Mouse (Mus musculus): ENCODE data around the gene Tmem56.

The Tmem56 gene

DNA sequence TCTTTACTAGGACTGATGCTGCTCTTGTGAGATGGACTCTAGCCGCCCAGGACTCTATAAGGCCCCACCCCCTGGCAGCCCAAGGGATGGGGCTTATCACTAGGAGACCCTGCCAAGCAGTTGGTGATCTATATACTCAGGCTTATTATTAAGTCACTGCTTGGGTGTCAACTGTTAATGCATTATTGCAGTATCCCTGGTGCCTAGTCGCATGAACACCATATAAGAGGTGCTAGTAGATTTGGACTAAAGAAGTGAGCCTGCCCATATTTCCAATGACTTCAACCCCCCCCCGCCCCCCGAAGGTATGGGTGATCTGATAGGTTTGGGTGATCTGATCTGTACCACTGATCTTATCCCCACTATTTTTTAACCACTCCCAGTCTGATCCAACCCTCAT is at the start of gene Tmem56:
Tmem56 (minus strand) TSS at position 101 of the 400 bp plus-strand sequence.
- no peak for DNase-seq (ENCODE audit: low spot score in 2 of 2)

DNA sequence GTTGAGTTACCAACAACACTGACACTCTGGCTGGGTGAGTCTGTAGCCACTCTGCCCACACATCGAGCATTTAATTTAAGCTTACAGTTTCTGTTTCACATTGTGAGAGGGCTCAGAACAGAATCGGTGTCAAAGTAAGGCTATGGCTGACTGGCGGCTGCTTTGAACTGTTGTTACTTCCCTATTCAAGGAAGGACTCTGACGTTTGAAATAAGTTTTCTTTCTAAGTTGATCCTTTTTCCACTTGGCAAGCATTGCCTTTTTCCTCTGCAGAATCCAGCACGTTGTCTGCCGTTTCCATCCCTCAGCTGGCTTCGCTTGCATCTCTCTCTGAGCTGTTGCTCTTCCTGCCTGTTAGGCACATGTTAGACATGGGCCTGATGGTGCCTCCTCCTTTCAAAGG is 47.3 kb upstream of the Tmem56 start:
- no peak for DNase-seq (ENCODE audit: low spot score in 2 of 2)

DNA sequence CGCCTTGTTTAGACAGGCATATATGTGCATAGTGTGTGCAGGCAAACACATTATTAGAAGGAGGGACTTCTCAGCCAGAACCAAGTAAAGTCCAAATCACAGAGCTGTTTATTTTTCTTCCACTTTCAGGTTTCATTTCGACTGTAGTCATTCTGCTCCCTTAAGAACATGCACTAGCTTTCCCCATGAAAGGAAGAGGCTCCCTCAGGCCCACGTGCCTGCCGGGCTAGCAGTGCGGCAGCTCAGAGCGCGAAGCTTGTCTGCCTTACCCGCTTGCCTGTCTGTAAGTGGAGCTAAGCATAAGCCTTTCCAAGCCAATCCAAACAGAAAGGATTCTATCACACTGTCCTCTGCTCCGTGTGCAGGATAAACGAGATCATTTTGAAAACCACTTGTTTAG is 46.7 kb upstream of the Tmem56 start:
- no peak for DNase-seq (ENCODE audit: low spot score in 2 of 2)

DNA sequence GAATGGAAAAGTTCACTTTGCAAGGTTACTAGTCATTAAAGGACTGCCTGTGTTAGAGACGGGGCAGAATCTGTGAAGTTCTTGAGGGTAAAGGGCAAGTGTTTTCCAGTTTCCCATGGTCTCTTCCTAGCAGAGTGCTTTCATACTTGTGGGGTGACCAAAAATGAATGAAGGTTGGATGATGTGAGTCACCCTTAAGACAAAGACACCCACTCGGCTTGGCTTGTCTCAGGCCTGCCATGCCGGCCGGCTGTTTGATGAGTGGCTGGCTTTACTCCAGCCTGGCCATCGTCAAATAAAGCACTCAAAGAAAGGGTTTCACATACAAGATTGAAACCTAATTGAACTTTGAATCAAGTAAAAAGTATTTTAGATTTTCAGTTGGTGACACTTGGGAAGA is 44.5 kb upstream of the Tmem56 start:
- DNase-seq (ENCODE audit: low spot score in 2 of 2), result no peak

DNA sequence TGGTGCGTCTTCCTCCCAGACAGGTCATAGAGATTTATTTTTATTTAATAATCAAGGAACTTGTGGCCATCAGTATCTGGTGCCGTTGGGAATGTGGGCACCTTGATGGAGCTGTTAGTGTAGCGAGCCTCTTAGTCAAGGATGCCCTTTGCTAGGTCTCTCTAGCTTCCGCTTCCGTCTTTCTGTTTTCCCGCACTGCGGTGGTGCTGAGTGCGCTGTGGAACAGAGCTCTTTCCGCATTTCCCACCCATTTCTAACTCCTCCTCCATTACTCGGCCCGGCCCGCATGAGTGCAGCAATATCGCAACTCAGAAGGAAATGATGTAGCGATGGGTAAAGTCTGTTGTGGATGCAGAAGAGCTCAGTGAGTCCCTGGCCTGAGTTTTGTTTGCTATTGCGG is 40.5 kb upstream of the Tmem56 start:
- DNase-seq (ENCODE audit: low spot score in 2 of 2), result no peak

DNA sequence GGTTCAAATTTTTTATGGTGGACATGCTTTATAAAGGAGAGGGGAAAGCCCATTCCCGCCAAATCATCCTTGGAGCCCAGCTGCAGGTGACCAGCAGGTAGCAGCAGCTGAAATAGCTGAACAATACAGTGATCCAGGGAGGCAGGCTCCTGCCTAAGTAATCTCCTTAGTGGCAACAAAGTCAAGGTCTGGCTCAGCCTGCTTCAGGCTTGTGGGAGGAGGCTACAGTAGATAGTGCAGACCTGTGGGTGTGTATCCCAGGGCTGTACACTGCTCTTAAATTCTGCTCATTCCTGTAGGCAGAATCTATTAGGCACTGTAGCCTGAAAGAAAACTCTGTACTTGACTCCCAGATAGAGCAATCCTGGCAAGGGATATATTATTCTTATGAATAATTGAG is 38.0 kb upstream of the Tmem56 start:
- DNase-seq (ENCODE audit: low spot score in 2 of 2), result no peak

DNA sequence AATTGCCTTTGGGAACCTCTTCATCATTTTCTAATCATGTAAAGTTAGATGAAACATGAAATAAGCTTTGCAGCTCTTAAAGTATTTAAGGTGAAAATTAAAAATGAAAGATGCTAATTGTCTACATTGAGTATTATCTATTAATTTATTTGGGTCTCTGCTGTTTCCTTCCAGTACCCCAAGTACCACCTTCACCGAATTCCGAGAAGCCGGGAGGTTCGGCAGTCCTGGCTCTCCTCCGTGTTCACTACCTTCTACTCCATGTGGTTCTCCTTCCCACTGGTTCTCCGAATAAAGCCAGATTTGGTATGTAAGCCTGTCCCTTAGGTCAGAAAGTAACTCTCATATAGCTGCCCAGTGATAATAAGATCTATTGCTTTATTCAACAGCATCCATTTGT is 37.0 kb upstream of the Tmem56 start:
- no peak for DNase-seq (ENCODE audit: low spot score in 2 of 2)

DNA sequence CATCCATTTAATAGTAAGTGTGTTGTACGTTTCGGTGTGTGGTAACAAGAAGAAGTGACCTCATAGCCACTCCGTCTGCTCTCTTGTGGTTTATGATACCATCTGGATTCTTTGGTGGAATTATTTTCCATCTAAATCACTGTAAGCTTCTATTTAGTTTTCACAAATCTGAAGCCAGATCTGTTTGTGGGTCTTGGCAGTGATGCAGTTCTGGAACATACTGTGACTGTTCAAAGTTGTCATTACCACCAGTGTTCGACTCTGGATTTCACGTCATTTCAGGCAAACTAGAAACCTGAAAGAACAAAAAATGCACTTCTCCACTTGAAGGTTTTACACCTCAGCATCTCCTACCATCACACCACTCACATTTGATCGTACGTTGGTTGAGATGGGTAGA is 32.6 kb upstream of the Tmem56 start:
- DNase-seq (ENCODE audit: low spot score in 2 of 2), result no peak

DNA sequence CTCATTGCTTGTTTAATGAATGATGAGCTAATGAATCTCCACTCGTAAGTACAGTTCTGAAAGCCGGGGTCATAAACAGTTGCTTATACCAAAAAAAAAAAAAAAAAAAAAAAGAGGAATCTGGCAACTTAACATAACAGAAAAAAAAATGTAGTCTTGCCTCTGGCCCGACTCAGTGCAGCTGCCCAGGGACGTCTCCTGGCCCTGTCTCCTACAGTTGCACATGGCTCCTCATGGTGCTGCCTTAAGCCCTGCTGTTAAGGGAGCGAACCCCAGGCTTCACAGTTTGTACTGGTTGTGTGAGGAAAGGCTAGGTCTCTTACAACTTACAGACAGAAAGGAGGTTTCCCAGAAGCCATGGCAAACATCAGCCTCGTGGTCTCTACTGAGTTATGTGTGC is 31.3 kb upstream of the Tmem56 start:
- DNase-seq (ENCODE audit: low spot score in 2 of 2), result no peak

DNA sequence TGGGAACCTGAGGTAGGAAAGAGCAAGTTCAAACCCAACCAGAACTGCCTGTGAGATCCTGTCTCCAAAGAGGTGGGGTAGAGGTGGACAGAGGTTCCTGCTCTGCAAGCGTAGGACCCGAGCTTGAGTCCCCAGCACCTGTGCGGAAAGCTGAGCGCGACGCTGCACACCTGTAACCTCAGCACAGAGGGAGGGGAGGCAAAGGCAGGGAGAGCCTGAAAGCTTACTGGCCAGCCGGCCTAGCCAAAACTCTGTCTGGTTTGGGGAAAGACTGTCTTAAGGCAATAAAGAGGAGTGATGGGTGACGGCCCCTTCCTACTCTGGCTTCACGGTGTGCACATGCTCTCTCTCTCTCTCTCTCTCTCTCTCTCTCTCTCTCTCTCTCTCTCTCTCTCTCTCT is 30.1 kb upstream of the Tmem56 start:
- DNase-seq (ENCODE audit: low spot score in 2 of 2), result no peak

DNA sequence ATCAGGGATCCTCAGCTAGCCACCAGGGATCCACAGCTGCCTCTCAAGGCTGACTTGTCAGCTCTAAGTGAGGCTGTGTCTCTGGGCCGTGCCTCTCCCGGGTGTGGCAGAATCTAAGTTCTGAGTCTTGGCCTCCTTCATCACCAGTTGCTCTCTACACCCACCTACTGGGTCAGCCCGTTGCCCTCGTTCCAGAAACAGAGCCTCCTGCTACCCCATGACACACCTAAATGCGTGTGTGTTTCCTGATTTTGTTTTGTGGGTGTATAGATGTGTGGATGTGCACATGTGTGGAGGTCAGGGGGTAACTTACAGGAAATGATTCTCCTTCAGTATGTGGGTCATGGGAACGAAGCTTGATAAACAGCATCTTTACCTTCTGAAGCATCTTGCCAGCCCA is 29.5 kb upstream of the Tmem56 start:
- DNase-seq (ENCODE audit: low spot score in 2 of 2), result no peak

DNA sequence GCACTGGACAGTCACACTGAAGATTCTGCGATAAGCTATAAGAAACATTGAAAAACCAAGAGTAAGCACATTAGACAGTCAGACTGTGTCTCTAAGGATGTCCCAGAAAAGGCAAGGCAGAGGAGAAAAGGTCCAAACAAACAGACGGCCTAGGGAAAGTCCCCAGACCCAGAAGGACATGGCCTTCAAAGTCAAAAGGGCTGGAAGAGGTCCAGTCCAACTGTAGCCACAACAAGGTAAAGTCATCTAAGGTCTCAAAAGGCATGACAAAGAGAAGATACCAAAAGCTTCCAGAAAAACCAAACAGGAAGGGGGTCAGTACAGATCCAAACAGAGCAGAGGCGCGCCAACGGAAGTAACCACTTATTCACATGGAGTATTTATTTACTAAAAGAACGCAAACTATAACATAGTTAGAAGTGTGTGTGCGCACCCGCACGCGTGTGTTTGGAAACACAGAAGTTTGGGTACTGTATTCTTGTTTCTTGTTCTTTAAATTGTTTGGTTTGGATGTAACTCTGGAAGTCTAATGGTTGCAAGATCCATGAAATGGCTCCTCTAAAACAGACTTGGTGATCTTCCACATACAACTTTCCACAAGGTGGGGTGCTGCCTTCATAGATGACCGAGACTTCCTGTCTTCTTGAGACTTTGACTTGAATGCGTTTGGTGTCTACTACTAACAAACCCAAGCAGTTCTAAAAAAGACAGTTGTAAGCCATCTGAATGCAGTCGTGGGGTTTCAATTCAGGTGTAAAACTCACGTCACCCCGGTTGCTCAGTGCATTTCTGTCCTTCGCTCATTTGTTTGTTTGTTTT is 27.2 kb upstream of the Tmem56 start:
- DNase-seq (ENCODE audit: low spot score in 2 of 2), result no peak

DNA sequence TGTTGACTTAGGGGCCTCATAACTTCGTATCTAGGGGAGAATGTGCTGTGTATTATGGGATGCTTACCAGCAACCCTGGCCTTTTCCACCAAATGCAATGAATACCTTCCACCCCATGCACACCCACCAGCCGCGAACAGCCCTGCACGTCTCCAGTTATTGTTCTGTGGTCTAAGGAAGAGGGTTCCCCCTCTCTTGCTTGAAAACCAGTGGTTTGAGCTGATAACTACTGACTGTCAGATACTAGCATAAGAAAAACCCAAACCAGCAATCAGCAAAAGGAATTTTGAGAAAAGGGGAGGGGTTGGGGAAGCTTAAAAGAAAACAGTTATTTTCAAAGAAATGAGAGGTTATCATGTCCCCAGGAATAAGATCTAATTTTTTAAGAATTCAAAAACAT is 26.5 kb upstream of the Tmem56 start:
- DNase-seq (ENCODE audit: low spot score in 2 of 2), result no peak

DNA sequence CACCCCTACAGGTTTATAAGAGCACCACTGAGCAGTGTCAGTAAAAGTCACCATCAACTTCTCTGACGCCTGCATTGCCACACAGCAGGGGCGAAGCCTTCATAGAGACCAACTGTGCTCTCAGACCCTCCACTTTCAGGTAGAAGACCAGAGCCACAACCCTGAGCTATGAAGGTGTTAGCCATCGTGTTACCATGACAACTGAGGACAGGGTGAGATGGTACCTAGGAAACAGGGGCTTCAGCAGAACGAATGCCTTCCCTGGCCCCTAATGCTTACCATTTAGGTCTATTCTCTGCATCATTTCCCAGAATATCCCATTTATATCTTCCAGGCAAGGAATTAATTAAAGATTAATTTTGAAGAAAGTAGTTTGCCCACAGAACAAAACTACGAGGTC is 26.0 kb upstream of the Tmem56 start:
- DNase-seq (ENCODE audit: low spot score in 2 of 2), result no peak

DNA sequence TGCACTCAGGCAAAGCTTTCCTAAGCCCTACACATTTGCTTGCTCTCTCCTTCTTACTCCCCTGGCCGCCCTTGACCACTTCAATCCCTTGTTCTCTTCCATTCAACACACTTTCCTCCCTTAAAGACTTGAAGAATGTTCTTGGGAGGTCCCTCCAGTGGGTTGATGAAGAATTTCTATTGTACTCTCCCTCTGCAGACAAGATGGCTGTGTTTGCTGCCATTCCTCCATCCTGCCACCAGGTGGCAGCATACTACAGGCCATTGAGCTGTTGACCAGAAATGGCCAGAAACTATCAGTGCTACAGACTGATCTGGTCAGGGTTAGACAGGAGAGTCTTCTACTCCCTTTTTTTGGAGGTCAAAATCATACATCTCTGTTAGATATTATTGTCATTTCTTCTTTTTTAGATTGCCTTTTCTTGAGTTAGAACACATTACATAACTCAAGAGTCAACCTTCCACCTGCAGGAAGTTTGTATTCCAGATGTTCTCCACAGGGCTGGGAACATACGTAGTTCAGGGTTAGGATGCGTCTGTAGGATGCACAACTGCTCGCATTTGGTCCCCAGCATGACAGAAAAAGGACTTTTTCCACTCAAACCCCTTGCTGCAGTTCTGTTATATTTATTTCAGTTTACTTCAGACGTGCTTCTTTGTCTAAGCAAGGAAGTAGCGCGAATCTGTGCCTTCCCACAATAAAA is 24.8 kb upstream of the Tmem56 start:
- DNase-seq (ENCODE audit: low spot score in 2 of 2), result peak; percentile 71 to 72

DNA sequence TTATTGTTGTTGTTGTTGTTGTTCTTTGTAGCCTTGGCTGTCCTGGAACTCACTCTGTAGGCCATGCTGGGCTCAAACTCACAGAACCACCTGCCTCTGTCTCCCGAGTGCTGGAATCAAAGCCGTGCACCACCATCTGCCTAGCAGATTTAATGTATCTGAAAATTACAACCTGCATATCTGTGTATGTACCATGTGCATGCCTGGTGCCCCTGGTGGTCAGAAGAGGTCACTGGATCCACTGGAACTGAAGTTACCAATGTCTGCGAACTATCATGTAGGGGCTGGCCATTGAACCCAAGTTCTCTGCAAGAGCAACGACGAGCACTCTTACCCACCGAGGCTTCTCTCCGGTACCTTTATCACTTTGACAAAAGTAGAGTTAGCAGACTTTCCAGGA is 23.7 kb upstream of the Tmem56 start:
- DNase-seq (ENCODE audit: low spot score in 2 of 2), result no peak

DNA sequence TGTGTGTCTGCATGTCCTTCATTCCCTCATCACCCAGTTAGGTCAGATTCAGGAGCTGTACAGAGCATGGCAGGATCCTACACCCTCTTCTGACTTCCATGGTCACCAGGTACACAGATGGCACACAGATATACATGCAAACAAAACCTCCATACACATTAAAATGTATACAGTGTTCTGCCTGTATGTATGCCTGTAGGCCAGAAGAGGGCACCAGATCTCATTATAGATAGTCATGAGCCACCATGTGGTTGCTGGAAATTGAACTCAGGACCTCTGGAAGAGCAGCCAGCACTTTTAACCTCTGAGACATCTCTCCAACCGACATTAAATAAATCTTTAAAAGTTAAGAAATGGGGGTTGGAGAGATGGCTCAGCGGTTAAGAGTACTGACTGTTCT is 11.3 kb upstream of the Tmem56 start:
- no peak for DNase-seq (ENCODE audit: low spot score in 2 of 2)

DNA sequence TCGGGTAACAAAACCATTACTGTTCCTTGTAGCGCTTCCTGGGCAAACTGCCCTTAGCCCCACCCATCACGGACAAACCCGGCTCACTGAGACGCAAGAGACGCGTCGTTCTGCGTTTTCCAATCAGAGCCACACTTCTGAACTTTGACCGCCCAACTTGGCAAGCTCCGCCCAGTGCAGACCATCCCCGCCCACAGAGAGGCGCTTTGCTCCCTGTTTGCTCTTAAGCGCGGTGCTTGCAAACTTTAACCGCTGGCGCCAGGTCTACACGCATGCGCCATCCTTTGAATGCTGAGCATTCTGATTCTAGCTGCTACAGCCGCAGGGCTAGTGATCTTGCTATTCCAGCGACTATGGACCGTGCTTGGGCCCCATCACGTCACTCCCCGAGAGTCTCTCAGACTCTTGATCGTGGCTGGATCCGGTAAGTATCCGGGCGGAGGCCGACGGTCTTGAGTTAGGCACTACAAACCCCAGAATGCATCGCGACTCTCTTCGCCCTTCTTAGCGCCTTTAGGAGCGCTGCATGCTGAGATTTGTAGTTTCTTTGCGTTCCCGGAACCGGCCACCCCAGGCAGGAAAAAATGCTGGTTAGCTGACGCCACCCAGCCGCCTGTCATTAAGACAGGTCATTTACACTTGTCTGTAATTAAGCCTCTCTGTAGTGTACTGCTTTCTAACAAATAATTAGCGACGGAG is 8.8 kb upstream of the Tmem56 start, which contains the start of gene Alg14:
Alg14 (plus strand) TSS at position 214 of the 699 bp plus-strand sequence.
- peak; percentile 94 to 97 for DNase-seq (ENCODE audit: low spot score in 2 of 2)

DNA sequence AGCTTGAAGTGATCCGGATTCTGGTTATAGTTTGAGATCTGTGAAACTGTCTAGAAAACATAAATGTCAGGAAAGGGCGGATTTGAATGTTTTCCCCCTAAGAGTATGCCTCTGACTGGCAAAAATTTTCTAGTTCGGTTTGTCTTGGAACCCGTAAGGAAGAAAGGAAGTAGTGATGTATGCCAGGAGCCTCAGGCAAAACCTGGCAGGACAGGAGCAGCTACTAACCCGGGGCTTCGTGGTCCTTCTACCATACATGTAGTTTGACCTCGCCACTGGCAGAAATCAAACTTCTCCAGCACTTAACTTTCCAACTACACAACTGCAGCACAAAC is 8.3 kb upstream of the Tmem56 start:
- DNase-seq (ENCODE audit: low spot score in 2 of 2), result no peak

DNA sequence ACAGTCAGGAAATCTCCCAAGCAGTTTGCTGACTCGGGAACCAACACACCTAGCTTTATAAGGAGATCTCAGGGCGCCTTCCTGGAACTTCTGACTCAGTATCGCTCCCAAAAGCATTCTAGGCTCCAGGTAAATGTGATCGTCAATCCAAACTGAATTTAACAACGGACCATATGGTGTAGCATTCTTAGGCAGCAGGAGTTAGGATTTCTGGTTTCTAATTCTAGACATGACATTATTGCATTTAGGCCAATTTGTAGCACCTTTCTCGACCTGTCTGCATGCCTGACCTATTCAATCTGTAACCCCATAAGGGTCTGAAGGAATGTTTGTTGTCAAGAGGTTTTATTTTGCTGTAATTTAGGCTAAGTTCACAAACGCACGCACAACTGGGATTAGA is 7.8 kb upstream of the Tmem56 start:
- no peak for DNase-seq (ENCODE audit: low spot score in 2 of 2)

DNA sequence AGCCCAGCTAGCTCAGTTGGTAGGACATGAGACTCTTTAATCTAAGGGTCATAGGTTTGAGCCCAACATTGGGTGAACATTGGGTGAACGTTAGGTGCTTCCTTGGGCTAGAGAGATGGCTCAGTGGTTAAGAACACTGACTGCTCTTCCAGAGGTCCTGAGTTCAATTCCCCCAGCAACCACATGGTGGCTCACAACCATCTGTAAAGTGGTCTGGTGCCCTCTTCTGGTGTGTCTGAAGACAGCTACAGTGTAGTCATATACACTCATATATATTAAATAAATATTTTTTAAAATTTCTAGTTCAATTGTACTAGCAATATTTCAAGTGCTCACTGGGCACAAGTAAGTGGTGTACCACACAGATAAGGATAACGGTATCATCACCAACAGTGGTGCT is 4.3 kb upstream of the Tmem56 start:
- DNase-seq (ENCODE audit: low spot score in 2 of 2), result no peak

DNA sequence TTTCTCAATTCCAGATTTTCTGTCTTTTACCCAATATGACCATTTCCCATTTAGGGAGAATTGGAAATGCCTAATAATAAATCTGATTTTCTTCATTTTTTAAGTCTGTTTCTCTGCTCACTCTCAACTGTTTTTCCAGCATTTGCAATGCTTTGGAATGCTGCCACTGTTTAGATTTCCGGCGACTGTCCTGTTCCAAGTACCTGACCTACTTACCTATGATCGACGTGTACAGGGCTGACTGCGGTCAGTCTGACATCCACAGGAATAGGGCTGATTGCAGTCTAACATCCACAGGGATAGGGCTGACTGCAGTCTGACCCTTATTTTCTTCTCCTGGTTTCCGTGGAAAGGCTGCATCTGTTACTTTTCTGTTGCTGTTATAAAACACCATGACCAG is 2.3 kb upstream of the Tmem56 start:
- DNase-seq (ENCODE audit: low spot score in 2 of 2), result no peak

DNA sequence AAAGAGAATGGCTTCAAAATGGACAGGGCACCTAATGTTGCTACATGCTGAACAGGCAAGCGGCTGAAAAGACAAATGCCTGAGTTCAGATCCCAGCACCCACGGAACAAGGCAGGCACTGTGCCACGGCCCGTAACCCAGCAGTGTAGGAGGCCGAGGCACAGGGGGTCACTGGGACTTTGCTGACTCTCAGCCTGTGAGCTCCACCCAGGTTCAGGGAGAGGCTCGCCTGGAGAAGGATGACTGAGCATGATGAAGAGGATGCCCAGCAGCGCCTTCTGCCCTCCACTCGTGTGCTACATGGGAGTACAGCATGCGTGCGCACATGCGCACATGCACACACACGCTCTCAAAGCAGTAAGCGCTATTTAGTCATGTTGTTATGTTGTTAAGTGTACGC is 3.2 kb downstream of the Tmem56 start:
- no peak for DNase-seq (ENCODE audit: low spot score in 2 of 2)

Data from urinary bladder, postnatal 36 days (tissue).